Mouse (Mus musculus) embryonic fibroblast, embryonic 13.5 days (primary cell): ENCODE measurements around the gene Ano6.

Experiments
- CTCF ChIP-seq: IDR thresholded peaks from 2 replicates; pipeline ENCODE4 v1.5.1; 2011; ENCODE audit warnings: mild to moderate bottlenecking, control low read depth, low read length, moderate library complexity, borderline replicate concordance; ENCODE audit not compliant: insufficient read depth
- POLR2A ChIP-seq: IDR thresholded peaks from 2 replicates; pipeline ENCODE4 v1.6.1; 2011; ENCODE audit warnings: low read depth, mild to moderate bottlenecking, control low read depth, low read length, moderate library complexity

DNA sequence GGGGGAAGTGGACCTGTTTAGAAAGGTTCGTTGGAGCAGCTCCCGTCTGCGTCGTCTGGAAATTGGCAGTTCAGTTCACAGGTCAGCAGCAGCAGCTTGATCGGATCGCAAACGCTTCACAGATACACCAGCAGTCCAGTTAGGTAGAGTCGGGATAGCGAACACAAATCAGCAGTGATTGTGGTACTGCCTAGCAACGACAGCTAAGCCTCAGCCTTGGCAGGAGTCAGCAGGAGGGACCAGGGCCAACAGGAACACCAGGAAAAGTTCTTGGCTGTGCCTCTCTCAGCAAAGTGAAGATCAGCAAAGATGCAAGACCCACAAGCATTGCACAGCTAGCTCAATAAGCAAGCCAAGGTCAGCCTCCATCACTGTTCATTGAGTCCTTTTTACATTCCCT, 116.7 kb downstream of the Ano6 start:
- no peak for TF ChIP-seq POLR2A
- TF ChIP-seq CTCF, result no peak
